Mouse (Mus musculus) limb, embryonic 15.5 days (tissue): ENCODE measurements around the gene Mecom. TPM values are rescaled to one million over a fixed set of nuclear protein-coding genes. Genes with fewer than 3 reads are reported as not detected.
"Not testable (repeated sequence)": the region's sequence is repeated elsewhere in the genome, so short reads cannot be mapped to it uniquely, and the experiment has no call there.

ENCODE experiments used
- ATAC-seq: fragments of 200-750 bp; cut with Nextera tagmentation; 2 replicates; pipeline ENCODE4 v1.8.0; 2017; ENCODE audit warnings: low read depth, moderate TSS enrichment; ENCODE audit not compliant: insufficient number of reproducible peaks, low FRiP score, low TSS enrichment
- H3K27ac ChIP-seq: fragments of 300-500 bp; sonication (generic); 2 replicates; pipeline ENCODE4 v1.5.1; 2015; ENCODE audit warnings: moderate library complexity, mild to moderate bottlenecking, inconsistent platforms
- H3K27me3 ChIP-seq: fragments of 300-500 bp; sonication (generic); 2 replicates; pipeline ENCODE4 v1.6.1; 2015; ENCODE audit warnings: inconsistent platforms
- H3K36me3 ChIP-seq: fragments of 300-500 bp; sonication (generic); 2 replicates; pipeline ENCODE4 v1.6.1; 2015; ENCODE audit warnings: inconsistent platforms
- H3K4me1 ChIP-seq: fragments of 300-500 bp; sonication (generic); 2 replicates; pipeline ENCODE4 v1.6.1; 2015; ENCODE audit warnings: inconsistent platforms
- H3K4me2 ChIP-seq: fragments of 300-500 bp; sonication (generic); 2 replicates; pipeline ENCODE4 v1.6.1; 2015; ENCODE audit warnings: mild to moderate bottlenecking, inconsistent platforms
- H3K4me3 ChIP-seq: fragments of 300-500 bp; sonication (generic); 2 replicates; pipeline ENCODE4 v1.5.1; 2015; ENCODE audit warnings: mild to moderate bottlenecking, inconsistent platforms
- H3K9ac ChIP-seq: fragments of 300-500 bp; sonication (generic); 2 replicates; pipeline ENCODE4 v1.6.1; 2015; ENCODE audit warnings: inconsistent platforms
- H3K9me3 ChIP-seq: fragments of 300-500 bp; sonication (generic); 2 replicates; pipeline ENCODE4 v1.6.1; 2016; ENCODE audit warnings: inconsistent platforms
- WGBS: fragments of 180-500 bp; shearing (Covaris S2); methylation state at CpG from one replicate; pipeline ENCODE4 v1.1.7; 2015; 5-methylcytosine and 5-hydroxymethylcytosine counted together
- polyA plus RNA-seq: library from polyadenylated mRNA; unstranded; fragments of >200 nt; fragmentation: Nextera tagmentation; extraction: Ambion mirVana; gene quantifications from 2 replicates; pipeline ENCODE4 v1.2.1, GENCODE M21; 2015

The Mecom gene
- polyA plus RNA-seq, 1 experiment from 2014 or later, result 38.4 TPM

GRCm38 (mm10) chr3:30237493-30237892 is 310.3 kb downstream of the Mecom start:
- Histone ChIP-seq H3K4me1 (no peaks in the 10 kb centered on the region), H3K27me3 (no peaks in the 10 kb centered on the region)
- WGBS, result 92% methylated on average over 5 of the region's 5 CpGs

GRCm38 (mm10) chr3:30234018-30234417 is 313.8 kb downstream of the Mecom start:
- Histone ChIP-seq H3K27ac (no peak overlapping the region), H3K36me3 (no peaks in the 10 kb centered on the region), H3K27me3 (no peaks in the 10 kb centered on the region), H3K4me1 (no peaks in the 10 kb centered on the region), H3K9me3 (no peaks in the 10 kb centered on the region), H3K4me2 (no peak overlapping the region), H3K9ac (no peak overlapping the region), H3K4me3 (no peak overlapping the region)
- ATAC-seq, result no peak
- WGBS, result 70% methylated on average over 1 of the region's 1 CpGs

More at GRCm38 (mm10) chr3:30237493-30237892, 310.3 kb downstream of the Mecom start:
- H3K9me3 ChIP-seq, result no peaks in the 10 kb centered on the region
- H3K9ac ChIP-seq, result no peak overlapping the region
- ATAC-seq, result no peak
- H3K4me2 ChIP-seq, result no peak overlapping the region
- no peak overlapping the region for H3K4me3 ChIP-seq
- no peaks in the 10 kb centered on the region for H3K36me3 ChIP-seq
- H3K27ac ChIP-seq, result no peak overlapping the region

- Histone ChIP-seq H3K4me3 (no peak overlapping the region), H3K27me3 (no peaks in the 10 kb centered on the region), H3K36me3 (no peaks in the 10 kb centered on the region), H3K4me2 (peak overlapping the region; percentile 12; the same call in 1 of the 2 replicates), H3K27ac (no peak overlapping the region), H3K4me1 (peaks cover 17% of the 10 kb centered on the region), H3K9me3 (no peaks in the 10 kb centered on the region), H3K9ac (no peak overlapping the region)
- 23% methylated on average over 12 of the region's 12 CpGs for WGBS
- ATAC-seq, result no peak
These were observed 319.7 kb downstream of the Mecom start for GRCm38 (mm10) chr3:30227964-30228670.

DNA sequence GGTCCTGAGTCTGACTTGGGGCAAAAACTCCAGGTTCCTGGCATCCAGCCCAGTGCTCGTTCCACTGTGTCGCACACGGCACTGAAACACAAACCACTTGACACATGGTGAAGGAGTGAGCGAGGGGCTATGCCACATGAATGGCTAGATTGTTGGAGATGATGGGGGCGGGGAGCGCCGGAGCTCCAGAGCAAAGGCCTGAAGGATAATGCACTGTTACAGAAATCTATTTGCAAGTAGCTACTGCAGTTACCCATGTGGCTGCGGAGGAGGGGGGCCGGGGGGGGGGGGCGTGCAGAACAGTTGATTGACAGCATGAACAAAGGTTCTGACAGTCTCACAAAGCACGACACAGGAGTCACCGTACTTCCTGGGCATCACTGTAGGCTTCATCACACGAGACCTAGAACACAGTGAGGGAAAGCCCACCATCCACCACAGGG is 320.9 kb downstream of the Mecom start:
- no peak overlapping the region for H3K9ac ChIP-seq
- no peak overlapping the region for H3K4me2 ChIP-seq
- H3K4me1 ChIP-seq, result peaks cover 17% of the 10 kb centered on the region
- no peaks in the 10 kb centered on the region for H3K9me3 ChIP-seq
- no peaks in the 10 kb centered on the region for H3K27me3 ChIP-seq
- 41% methylated on average over 13 of the region's 13 CpGs for WGBS
- ATAC-seq, result no peak
- H3K36me3 ChIP-seq, result no peaks in the 10 kb centered on the region
- no peak overlapping the region for H3K27ac ChIP-seq
- no peak overlapping the region for H3K4me3 ChIP-seq

GRCm38 (mm10) chr3:30225200-30225599 is 322.6 kb downstream of the Mecom start:
- H3K4me1 ChIP-seq, result peaks cover 20% of the 10 kb centered on the region
- H3K27ac ChIP-seq, H3K9ac ChIP-seq, H3K27me3 ChIP-seq, H3K9me3 ChIP-seq, H3K4me2 ChIP-seq, H3K4me3 ChIP-seq, ATAC-seq, H3K36me3 ChIP-seq: not testable (repeated sequence)
- WGBS, result 76% methylated on average over 6 of the region's 6 CpGs

GRCm38 (mm10) chr3:30220701-30221412 is 327.0 kb downstream of the Mecom start:
- H3K9me3 ChIP-seq, result no peaks in the 10 kb centered on the region
- ATAC-seq, result no peak
- WGBS, result 58% methylated on average over 19 of the region's 19 CpGs
- H3K27ac ChIP-seq, result no peak overlapping the region
- no peak overlapping the region for H3K9ac ChIP-seq
- no peak overlapping the region for H3K4me2 ChIP-seq
- peaks cover 13% of the 10 kb centered on the region; the same call in 1 of the 2 replicates for H3K4me1 ChIP-seq
- H3K27me3 ChIP-seq, result no peaks in the 10 kb centered on the region
- no peak overlapping the region for H3K4me3 ChIP-seq
- H3K36me3 ChIP-seq, result no peaks in the 10 kb centered on the region

GRCm38 (mm10) chr3:30219891-30220290 is 327.9 kb downstream of the Mecom start:
- H3K4me1 ChIP-seq, result peaks cover 13% of the 10 kb centered on the region; the same call in 1 of the 2 replicates
- no peaks in the 10 kb centered on the region for H3K9me3 ChIP-seq
- H3K36me3 ChIP-seq, result no peaks in the 10 kb centered on the region
- H3K9ac ChIP-seq, result no peak overlapping the region
- H3K27ac ChIP-seq, result no peak overlapping the region
- 43% methylated on average over 8 of the region's 8 CpGs for WGBS
- ATAC-seq, result no peak
- H3K27me3 ChIP-seq, result no peaks in the 10 kb centered on the region
- peak overlapping the region; percentile 13 for H3K4me3 ChIP-seq
- H3K4me2 ChIP-seq, result peak overlapping the region; percentile 34

- WGBS, result 7% methylated on average over 21 of the region's 21 CpGs
- H3K36me3 ChIP-seq, result no peaks in the 10 kb centered on the region
- no peaks in the 10 kb centered on the region for H3K9me3 ChIP-seq
- H3K9ac ChIP-seq, result no peak overlapping the region
- peak overlapping the region; percentile 34 for H3K4me2 ChIP-seq
- H3K4me1 ChIP-seq, result peaks cover 13% of the 10 kb centered on the region; the same call in 1 of the 2 replicates
- ATAC-seq, result no peak
- H3K4me3 ChIP-seq, result peak overlapping the region; percentile 13
- H3K27me3 ChIP-seq, result no peaks in the 10 kb centered on the region
- no peak overlapping the region for H3K27ac ChIP-seq
These were observed 328.5 kb downstream of the Mecom start for GRCm38 (mm10) chr3:30219190-30219884.

DNA sequence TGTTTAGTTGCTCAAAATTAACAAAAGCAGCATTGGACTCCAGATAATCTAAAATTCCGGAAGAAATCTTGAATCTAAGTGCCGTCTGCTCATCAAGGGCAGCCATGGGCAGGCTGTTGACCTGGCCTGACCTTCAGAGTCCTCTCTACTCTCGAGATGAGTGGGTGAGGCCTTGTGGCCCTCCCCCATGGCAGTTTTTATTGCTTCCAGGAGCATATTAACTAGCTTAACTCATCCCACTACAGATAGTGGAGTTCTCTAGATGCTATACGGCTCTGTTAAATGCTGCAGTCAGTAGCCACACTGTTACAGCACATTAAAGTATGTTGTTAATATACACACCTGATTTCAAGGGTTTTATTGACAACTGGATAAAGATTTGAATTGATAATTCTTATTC is 333.2 kb downstream of the Mecom start:
- no peaks in the 10 kb centered on the region for H3K9me3 ChIP-seq
- H3K36me3 ChIP-seq, result no peaks in the 10 kb centered on the region
- H3K4me2 ChIP-seq, result no peak overlapping the region
- WGBS, result 59% methylated on average over 4 of the region's 4 CpGs
- peaks cover 18% of the 10 kb centered on the region for H3K4me1 ChIP-seq
- no peak for ATAC-seq
- no peak overlapping the region for H3K4me3 ChIP-seq
- H3K27me3 ChIP-seq, result no peaks in the 10 kb centered on the region
- H3K27ac ChIP-seq, result no peak overlapping the region
- no peak overlapping the region for H3K9ac ChIP-seq

DNA sequence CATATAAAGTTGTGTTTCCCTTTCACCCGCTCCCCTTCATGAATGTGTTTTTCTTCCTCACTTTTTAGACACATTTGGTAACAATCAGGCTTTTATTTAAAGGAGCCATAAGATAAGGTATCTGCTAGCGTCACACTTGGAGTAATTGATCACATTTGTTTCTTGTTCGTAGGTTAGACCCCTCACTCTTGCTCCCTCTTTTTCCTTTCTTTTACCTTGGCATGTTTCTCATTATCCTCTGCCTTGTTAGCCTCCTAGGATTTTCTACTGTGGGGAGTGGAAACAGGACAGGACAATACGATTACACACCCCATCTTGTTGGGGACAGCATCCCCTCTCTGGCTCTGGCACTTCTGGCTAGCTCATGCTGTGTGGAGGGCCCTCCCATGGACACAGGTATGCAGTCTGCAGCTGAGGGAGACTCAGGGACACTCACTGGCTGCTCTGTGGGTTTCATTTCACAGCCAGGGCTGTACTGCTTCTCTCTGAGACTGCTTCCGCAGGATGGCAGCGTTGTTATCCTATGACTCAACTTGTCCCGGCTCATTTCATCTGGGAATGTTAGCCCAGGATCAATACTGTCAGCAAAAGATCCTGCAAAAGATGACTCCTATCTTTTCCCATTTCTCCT is 334.2 kb downstream of the Mecom start:
- Histone ChIP-seq H3K9me3 (no peaks in the 10 kb centered on the region), H3K36me3 (no peaks in the 10 kb centered on the region), H3K27me3 (no peaks in the 10 kb centered on the region), H3K4me2 (no peak overlapping the region), H3K4me3 (no peak overlapping the region), H3K27ac (no peak overlapping the region), H3K4me1 (peaks cover 11% of the 10 kb centered on the region), H3K9ac (no peak overlapping the region)
- ATAC-seq, result no peak
- 19% methylated on average over 7 of the region's 7 CpGs for WGBS

DNA sequence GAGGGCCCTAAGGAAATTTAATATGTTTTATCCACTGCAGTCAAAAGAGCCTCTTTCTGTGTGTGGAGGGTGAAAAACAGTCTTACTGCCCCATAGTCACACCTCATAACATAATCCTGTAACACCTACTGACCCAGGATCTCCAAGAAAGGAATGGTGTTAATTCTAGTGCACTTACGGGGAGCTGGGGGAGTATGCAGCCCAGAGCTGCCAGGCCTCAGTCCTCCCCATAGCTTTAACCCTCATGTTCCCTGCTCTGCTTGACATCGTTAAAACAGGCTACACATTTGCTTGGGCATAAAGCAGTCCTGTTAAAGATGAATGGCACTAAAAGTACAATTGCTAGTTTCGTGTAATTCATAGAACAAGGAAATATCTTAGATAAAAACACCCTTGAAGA is 335.0 kb downstream of the Mecom start:
- Histone ChIP-seq H3K4me1 (peaks cover 13% of the 10 kb centered on the region), H3K27ac (no peak overlapping the region), H3K4me3 (no peak overlapping the region), H3K9me3 (no peaks in the 10 kb centered on the region), H3K36me3 (no peaks in the 10 kb centered on the region), H3K4me2 (no peak overlapping the region), H3K9ac (no peak overlapping the region), H3K27me3 (no peaks in the 10 kb centered on the region)
- no peak for ATAC-seq
- 34% methylated on average over 3 of the region's 3 CpGs for WGBS
